Mouse (Mus musculus): ENCODE measurements at regions not wholly inside any gene's neighbourhood (a gene's known extent, or its start where the extent isn't known, plus 50 kb on each side); places are given as distances from the start of the nearest gene placed in this dataset.

- DNase-seq (ENCODE audit: low spot score in 2 of 2), result no peak
Measured at GRCm38 (mm10) chr8:103880431-103881145, 220.8 kb upstream of the Cdh5 start.

- no peak for DNase-seq (ENCODE audit: low spot score in 2 of 2)
Measured at GRCm38 (mm10) chr8:103881146-103881486, 220.3 kb upstream of the Cdh5 start.

DNA sequence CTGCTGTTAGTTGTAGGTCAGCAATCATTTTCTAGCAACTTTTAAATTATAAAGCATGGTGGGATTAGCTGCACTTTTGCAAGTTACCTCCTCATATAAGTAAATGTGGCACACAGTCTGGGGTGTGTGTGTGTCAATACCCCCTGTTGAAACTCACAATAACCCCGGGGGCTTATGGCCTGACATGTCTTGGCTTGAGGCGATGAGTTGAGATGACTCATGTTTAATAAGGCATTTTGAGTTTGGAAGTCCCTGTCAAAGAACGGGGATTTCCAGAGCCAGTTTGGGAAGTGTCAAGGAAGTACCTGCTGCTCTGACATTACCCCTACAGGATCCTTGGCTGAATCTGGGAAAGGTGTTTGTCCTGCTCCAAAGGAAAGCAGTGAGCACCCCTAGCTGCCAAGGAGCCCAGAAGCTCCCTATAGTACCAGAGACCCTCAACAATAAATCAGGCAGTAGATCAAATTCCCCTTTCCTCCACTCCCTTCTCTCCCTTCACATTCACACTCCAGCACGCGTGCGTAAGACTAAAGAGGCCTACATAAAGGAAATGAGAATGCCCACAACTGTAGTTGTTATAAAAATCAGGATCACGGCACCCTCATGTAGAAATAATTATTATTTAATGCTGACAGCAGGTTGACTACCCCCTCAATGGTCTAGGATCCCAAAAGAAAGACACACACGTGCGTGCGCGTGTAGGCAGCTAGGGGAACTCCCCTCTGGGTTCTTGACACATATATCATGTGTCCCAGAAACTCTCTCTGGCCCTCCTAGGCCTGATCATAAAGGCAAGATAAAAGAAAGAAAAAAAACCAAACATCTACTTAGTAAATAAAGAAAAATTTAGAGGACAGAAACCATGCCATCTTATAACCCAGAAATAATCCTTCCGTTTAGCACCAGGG lies 216.3 kb upstream of the Cdh5 start:
- DNase-seq (ENCODE audit: low spot score in 2 of 2), result no peak

DNA sequence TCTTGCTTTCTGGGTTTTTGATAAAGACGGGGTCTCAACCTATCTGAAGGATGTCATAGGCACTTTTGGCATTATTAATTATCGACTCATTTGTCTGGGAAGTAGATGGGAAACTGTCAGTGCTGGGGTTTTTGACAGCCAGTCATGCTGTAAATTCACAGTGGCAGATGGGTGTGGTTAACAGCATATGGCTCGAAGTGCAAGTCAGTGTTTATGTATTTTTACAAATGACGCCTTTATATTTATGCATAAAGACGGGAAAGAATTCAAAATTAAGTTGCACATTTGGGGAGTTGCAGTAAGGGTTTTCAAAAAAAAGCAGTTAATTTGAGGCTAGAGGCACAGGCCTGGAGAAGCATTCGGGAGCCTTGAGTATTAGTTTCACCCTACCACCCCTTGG lies 206.8 kb upstream of the Cdh5 start:
- no peak for DNase-seq (ENCODE audit: low spot score in 2 of 2)

DNA sequence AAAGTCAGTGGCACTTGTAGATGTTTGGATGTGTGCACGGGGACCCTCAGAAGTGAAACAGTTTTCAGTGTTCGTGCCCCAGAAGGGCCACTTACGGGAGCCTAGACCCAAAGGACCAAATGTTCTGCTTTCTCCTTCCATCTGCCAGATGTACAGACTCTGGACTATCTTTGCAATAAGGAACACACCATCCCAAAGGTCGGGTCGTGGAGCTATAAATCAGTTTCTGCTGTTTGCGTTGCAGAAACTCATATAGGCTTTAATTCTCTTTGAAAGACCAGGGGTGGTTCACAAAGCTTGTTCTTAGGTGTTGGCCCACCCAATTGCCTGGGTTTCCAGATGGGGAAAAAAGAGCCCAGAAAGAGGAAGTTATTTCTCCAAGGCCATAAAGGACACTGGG lies 206.3 kb upstream of the Cdh5 start:
- DNase-seq (ENCODE audit: low spot score in 2 of 2), result no peak

- DNase-seq (ENCODE audit: low spot score in 2 of 2), result no peak
Measured at GRCm38 (mm10) chr8:103897463-103897862, 204.0 kb upstream of the Cdh5 start.

DNA sequence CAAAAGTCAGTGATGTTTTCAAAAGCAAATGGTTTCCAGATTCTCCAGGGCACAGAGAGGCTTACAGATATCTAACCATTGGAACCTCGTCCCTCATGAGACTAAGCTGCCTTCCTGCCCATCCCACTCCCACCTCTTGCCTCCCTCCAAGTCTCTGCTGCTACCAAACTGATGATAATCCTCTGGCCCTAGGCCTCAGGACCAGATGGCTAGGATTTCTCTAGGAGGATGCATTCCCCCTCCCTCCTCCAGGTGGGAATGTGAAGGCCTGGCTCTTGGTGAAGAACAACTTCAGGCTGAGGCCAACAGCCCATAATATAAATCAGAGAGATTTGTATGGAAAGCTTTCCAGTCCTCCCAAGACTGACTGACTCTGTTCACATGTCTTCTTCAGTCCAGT lies 198.9 kb upstream of the Cdh5 start:
- DNase-seq (ENCODE audit: low spot score in 2 of 2), result no peak

GRCm38 (mm10) chr8:103903635-103904034 lies 197.8 kb upstream of the Cdh5 start:
- no peak for DNase-seq (ENCODE audit: low spot score in 2 of 2)

- DNase-seq (ENCODE audit: low spot score in 2 of 2), result no peak
Measured at GRCm38 (mm10) chr8:103907662-103908061, 193.8 kb upstream of the Cdh5 start.

DNA sequence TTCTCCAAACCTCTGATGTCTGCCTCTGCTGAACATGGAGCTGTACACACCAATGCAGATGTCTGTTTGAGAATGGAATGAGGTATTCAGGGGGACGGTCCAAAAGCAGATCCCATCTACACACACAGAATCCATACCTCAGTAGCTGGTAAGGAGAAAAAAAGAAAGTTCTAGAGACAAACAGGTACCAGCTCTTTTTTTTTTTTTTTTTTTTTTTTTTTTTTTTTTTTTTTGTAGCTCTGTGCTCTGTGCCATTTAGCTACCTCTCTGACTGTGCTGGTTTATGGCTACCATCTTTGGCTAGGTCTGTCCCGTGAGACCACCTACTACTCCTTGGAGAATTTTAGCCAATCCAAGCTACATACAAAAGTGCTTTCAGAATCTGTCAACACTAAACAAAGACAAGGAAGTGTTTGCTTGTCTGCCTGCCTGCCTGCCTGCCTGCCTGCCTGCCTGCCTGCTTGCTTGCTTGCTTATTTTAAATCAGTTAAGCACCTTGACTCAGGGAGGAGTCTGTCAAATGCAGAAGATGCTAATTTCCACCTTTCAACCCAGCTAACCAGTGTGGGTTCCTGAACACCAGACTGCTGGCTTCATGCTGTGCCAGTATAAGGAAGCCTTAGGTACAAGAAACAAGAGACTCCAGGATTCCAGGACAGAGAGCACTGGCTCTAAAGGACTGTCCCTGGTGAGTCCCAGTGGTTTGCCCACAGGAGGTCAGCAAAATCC lies 190.0 kb upstream of the Cdh5 start:
- DNase-seq (ENCODE audit: low spot score in 2 of 2), result no peak

DNA sequence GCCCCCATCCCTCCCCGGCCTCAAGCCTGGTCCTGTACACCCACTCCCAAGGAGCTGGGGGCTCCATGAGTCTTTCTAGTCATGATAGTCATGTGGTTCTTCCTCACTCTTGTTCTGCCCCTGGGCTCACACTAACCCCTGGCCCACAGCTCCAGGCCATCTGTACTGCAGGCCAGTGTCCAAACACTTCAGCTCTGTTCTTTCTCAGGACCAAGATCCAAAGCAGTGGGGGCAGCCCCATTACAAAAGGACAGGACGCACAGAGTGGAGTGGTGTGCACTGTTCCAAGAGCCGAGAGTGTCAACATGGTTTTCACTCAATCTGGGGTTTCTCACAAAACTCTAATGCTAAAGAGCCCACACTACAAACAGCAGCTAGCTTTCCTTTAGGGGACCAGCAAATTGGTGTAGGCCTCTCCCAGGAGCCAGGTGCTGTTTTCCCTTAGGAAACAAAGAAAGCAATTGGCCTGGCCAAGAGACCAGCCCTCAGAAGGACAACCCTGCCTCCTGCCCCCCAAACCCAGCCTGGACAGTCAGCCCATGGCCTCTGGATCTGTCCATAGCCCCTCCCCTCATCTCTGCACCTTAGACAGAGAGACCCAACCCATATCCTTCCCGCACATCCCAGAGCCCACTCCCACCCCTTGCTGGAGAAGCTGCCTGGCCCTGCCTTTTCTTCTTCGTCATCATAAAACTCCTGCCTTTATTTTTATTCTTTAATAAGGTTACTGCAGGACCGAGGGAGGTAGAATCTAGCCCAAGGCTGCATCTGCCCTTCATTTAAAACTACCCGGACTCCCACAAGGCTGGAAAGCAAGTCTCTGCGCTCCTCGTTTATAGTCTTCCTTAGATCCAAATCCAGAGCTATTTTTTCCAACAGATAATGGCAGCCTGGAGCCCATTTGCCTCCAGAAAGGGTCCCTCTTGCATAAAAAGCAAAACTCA lies 188.2 kb upstream of the Cdh5 start:
- no peak for DNase-seq (ENCODE audit: low spot score in 2 of 2)

DNA sequence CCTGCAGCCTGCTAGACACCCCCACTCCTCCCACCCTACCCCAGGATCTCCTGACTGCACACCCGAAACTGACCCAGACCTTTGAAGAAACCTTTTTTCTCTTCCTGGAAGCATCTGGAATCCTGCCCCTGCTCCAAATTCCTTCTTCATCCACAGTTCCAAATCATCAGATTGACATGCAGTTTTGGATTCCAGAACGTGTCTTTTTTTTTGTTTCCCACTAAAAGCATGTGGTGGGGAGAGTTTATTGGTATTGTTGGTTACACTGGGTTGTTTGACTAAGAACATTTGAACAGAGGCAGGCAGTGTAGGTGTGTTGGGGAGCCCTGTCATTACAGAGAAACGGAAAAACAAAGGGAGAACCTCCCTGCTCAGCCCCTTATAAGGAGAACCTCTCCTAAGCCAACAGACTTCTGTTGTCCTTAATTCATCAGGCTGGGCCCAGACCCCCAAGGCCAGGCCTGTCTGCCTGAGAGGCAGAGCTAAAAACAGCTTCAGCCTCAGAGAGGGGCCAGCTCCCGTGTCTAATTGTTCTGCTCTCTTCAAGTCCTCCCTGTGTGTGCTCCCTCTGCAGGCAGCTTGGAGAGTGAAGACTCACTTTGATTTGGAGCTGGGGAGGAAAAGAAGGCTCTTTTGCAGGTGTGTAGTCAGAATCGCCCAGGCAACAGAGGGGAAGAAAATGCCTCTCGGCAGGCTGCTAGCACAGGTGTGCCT lies 187.3 kb upstream of the Cdh5 start:
- DNase-seq (ENCODE audit: low spot score in 2 of 2), result no peak

DNA sequence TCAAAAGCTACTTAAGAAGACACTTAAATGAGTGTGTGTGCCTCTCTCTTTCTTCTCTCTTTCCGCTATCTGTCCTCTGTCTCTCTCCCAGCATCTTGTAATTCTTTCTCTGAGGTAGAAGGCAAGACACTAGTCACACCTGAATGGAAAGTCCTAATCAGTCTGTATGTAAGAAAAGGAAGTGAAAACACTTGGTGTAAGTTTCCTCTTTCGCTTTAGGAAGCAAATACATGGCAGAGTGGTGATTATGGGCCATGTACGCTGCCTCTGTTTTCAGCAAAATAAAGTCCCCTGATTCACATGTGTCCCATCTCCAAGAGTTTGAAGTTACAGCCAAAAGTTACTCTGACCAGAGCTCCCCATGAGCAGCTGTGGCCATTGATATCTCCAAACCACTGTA lies 182.1 kb upstream of the Cdh5 start:
- no peak for DNase-seq (ENCODE audit: low spot score in 2 of 2)

DNA sequence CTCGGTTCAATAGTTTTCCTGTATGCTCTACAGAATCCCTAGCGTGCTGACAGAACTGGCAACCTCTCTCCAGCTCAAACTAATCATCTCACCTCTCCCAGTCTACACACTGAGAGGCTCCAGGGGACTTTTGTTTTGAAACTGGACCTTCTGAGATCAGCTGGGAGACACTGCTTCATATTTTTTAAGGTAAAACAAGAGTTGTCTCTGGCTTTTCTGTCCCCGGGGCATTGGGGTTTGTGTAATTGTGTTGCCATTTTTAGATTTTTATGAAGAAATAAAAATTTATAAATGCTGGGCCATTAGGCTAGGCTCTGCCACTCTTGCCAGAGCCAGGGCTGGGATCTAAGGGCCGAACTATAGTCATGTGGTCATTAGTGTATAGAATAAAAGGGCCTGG lies 179.8 kb upstream of the Cdh5 start:
- no peak for DNase-seq (ENCODE audit: low spot score in 2 of 2)

DNA sequence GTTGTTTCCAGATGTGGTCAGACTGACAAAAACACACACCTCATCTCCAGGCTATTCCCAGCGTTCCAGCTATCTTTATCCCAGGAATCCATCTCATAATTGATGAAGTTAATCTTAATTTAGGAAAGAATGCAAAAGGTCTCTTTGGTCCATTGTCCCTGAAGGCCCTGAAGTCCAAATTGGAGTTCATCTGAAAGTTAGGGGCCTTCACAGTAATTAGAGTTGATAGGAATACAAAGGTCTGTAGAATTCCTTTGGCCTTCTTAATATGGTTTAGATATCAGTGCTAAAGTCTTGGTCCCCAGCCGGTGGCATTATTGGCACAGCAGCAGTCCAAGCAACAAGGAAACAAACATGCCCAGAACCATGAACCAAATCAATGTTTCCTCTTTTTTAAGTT lies 178.7 kb upstream of the Cdh5 start:
- DNase-seq (ENCODE audit: low spot score in 2 of 2), result no peak

GRCm38 (mm10) chr8:103932681-103933080 lies 168.7 kb upstream of the Cdh5 start:
- DNase-seq (ENCODE audit: low spot score in 2 of 2), result no peak

- DNase-seq (ENCODE audit: low spot score in 2 of 2), result no peak
Measured at GRCm38 (mm10) chr8:103936491-103936890, 164.9 kb upstream of the Cdh5 start.

DNA sequence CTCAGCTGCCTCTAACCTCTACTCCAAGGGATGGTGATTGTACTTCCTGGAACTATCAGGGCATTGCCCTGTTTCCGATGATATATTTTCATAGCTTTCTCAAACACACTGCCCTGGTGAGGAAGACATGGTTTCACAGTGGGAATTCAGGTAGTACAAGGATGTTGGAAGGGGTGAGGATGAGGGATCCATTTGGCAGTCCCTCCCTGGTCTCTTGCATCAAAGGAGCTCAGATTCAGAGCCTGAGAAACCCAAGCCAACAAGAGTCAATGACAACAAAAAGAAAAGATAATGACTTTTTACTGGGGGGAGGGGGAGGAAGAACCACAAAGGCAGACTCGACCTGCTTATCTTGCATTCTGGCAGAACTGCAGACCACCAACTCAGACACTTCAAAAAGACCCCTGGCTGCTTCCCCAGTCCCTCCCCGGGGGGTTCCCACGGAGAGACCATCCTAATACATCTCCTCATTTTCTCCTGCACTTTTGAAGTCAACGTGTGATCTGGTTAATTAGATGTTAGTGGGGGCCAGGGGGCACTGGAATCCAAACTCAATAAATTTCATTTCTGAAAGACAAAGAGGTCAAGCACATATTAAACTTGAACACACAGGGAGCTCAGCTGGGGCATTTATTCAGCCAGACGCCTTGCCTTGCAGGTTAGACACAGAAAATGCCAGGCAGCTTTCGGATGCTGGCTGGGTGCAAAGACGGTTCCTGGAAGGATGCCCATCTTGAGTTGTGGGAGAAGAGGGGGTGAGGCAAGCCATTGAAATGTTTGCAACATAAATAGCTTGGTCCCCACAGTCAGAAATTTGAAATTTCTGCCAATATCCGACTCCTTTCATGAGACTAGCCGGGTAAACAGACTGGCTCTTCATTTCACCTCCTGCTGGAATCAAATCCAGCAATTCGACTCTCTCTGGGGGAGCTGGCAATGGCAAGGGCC lies 162.9 kb upstream of the Cdh5 start:
- no peak for DNase-seq (ENCODE audit: low spot score in 2 of 2)

DNA sequence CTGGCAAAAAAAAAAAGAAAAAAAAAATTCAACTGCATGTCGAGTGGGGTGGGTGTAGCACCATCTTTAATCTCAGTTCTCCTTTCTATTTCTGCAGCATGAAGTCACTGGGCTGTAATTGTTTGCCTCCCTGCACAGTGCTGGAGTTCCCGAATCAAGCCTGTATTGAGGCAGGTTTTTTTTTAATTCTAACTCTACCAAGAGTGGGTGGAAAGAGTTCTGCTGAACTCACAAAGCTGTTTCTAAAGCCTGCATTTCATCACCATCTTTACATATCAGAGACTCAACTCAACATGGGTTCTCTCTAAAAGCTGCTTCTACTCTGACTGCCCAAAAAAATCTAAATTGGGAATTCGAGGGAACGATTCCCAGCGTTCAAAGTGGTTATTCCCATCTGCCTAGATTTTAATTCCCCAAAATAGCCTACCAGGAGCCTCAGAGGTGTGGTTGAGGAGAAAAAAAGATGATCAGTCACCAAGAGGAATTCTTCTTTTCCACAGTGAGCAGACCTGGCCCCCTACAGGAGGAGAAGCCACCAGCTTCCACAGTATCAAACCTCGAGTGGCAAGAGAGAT lies 160.4 kb upstream of the Cdh5 start:
- no peak for DNase-seq (ENCODE audit: low spot score in 2 of 2)
